Mouse (Mus musculus): ENCODE data around the gene Cd300ld3. TPM values are rescaled to one million over a fixed set of nuclear protein-coding genes. Genes with fewer than 3 reads are reported as not detected.

Gene Cd300ld3
- 1 to 10 TPM; 3.9 to 4.7 TPM for total RNA-seq (2021)
- long read RNA-seq, experiment 1: 0 reads
- long read RNA-seq, experiment 2: 0 reads

- DNase-seq (ENCODE audit: low spot score in 2 of 2): no peak
Observed at GRCm38 (mm10) chr11:115048259-115048658, at the start of gene Cd300ld3. Gene Cd300ld3 (minus strand): TSS chr11:115048409.

DNA sequence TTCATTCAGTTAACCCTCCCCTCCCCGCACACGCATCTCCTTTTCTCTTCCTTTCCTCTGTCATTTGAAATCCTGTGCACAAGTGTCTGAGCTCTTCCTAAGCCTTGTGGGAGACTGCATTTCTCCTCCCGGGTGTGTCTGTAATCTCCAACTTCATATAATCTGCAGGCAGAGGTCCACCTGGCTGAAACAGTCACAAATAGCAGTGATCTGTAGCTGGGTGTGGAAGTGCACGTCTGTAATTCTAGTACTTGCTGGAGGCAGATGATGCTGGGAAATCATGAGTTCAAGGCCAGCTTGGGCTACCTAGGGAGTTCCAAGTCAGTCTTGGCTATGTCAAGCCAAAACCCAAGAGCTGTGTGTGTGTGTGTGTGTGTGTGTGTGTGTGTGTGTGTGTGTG is 43.9 kb upstream of the Cd300ld3 start:
- no peak for DNase-seq (ENCODE audit: low spot score in 2 of 2)

GRCm38 (mm10) chr11:115091362-115091901 is 43.2 kb upstream of the Cd300ld3 start, which contains the start of gene Rab37:
Gene Rab37 (plus strand): TSS chr11:115091431.
- DNase-seq (ENCODE audit: low spot score in 2 of 2): no peak

- no peak for DNase-seq (ENCODE audit: low spot score in 2 of 2)
Observed at GRCm38 (mm10) chr11:115089853-115090252, 41.6 kb upstream of the Cd300ld3 start.

- DNase-seq (ENCODE audit: low spot score in 2 of 2): no peak
Observed at GRCm38 (mm10) chr11:115086213-115086612, 38.0 kb upstream of the Cd300ld3 start.

- no peak for DNase-seq (ENCODE audit: low spot score in 2 of 2)
Observed at GRCm38 (mm10) chr11:115085064-115085463, 36.9 kb upstream of the Cd300ld3 start.

- DNase-seq (ENCODE audit: low spot score in 2 of 2): no peak
Observed at GRCm38 (mm10) chr11:115084595-115084994, 36.4 kb upstream of the Cd300ld3 start.

- DNase-seq (ENCODE audit: low spot score in 2 of 2): peak; percentile 54 to 76
Observed at GRCm38 (mm10) chr11:115083376-115084139, 35.3 kb upstream of the Cd300ld3 start.

DNA sequence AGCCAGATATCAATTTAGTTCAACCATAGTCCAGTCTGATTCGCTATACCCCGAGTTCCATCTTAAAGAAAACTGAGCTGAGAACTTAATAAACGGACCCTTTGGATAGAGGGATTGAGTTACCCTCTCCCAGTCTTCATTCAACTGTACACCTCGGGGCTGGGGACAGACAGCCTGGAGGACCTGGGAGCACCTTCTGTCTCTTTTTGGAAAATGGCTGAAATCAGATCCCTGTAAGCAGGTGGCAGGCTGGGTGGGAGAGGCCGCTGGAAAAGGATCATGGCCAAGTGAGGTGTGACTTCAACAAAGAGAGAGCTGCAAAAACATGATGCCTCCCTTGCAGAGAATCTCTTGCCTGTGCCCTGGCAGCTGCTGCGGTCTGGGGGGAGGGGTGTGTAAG is 34.0 kb upstream of the Cd300ld3 start:
- no peak for DNase-seq (ENCODE audit: low spot score in 2 of 2)

DNA sequence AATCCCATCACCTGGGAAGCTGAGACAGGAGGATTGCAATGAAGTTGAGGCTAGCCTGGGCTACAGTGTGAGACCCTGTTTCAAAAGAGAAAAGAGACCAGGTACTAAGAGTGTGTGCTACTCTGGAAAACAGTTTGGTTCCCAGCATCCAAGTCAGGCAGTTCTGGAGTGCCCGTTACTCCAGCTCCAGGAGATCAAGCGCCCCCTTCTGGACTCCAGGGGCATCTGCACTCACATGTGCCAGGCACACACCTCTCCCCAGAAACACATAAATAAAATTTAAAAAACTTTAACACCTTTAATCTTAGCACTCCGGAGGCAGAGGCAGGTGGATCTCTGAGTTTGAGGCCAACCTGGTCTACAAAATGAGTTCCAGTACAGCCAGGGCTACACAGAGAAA is 33.2 kb upstream of the Cd300ld3 start:
- no peak for DNase-seq (ENCODE audit: low spot score in 2 of 2)

- DNase-seq (ENCODE audit: low spot score in 2 of 2): peak in 1 of 2 experiments; percentile 30
Observed at GRCm38 (mm10) chr11:115080886-115081285, 32.7 kb upstream of the Cd300ld3 start.

DNA sequence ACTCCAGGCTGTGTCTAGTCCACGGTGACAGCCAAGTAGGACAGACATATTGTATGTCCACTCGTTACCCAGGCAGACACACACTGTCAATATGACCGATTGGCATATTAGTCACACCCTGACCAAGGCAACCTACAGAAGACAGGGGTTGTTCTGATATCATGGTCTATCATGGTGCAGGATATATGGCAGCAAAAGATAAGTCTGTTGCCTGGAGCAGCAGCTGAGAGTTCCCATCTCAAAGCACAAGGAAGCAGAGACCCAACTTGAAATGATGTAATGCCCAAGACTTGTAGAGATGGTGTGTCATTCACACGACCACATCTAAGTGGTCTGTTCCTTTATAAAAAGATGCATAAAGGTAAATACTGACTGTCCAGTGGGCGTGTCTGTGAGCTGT is 30.5 kb upstream of the Cd300ld3 start:
- DNase-seq (ENCODE audit: low spot score in 2 of 2): no peak

- DNase-seq (ENCODE audit: low spot score in 2 of 2): no peak
Observed at GRCm38 (mm10) chr11:115077436-115077835, 29.2 kb upstream of the Cd300ld3 start.

GRCm38 (mm10) chr11:115075859-115076258 is 27.6 kb upstream of the Cd300ld3 start:
- no peak for DNase-seq (ENCODE audit: low spot score in 2 of 2)

- DNase-seq (ENCODE audit: low spot score in 2 of 2): no peak
Observed at GRCm38 (mm10) chr11:115075407-115075806, 27.2 kb upstream of the Cd300ld3 start.

- DNase-seq (ENCODE audit: low spot score in 2 of 2): no peak
Observed at GRCm38 (mm10) chr11:115073002-115073401, 24.8 kb upstream of the Cd300ld3 start.

GRCm38 (mm10) chr11:115071631-115072294 is 23.6 kb upstream of the Cd300ld3 start:
- DNase-seq (ENCODE audit: low spot score in 2 of 2): peak in 1 of 2 experiments; percentile 45

DNA sequence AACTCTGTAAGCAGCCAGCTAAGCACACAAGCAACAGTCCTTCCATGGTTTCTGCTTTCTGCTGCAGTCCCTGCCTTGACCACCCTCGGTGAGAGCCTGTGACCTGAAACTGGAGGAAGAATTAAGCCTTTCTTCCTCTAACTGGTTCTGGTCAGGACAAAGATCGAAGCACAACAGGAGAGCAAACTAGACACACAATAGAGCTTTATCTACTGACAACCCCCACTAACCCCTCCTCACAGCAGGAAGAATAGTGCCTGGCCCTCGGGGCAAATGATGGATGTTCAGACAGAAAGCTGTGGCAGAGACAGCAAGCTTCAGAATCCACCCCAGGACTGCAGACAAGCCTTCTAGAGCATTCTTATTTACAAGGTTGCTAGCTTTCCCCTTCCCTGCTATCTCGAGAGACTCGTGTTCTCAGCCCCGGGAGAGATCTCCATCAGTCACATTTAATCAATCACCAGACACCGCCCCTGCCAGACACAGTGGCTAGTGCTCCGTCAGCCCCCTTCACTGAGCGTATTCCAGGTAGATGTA is 22.9 kb upstream of the Cd300ld3 start:
- no peak for DNase-seq (ENCODE audit: low spot score in 2 of 2)

GRCm38 (mm10) chr11:115066768-115067167 is 18.6 kb upstream of the Cd300ld3 start:
- DNase-seq (ENCODE audit: low spot score in 2 of 2): no peak

- DNase-seq (ENCODE audit: low spot score in 2 of 2): no peak
Observed at GRCm38 (mm10) chr11:115062077-115062476, 13.9 kb upstream of the Cd300ld3 start, which contains the start of gene Cd300e. Gene Cd300e (minus strand): TSS chr11:115062177.

DNA sequence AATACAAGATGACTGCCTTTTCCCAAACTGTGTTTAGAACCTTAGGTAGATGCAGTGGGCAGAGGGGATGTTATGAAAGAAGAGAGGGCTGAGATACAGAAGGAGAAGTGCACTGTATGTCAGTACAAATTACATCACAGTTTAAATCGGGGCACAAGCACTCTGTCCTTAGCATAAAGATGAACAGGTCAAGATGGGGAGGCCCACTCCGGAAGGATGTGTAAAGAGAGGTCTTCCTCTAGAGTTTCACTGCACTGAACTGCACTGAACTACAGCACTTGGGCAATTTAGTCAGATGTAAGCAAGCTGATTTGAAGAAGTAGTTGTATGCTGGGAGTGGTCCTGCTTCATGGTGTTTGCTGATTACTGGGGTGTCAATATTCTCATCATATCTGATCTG is 11.6 kb upstream of the Cd300ld3 start:
- DNase-seq (ENCODE audit: low spot score in 2 of 2): no peak

DNA sequence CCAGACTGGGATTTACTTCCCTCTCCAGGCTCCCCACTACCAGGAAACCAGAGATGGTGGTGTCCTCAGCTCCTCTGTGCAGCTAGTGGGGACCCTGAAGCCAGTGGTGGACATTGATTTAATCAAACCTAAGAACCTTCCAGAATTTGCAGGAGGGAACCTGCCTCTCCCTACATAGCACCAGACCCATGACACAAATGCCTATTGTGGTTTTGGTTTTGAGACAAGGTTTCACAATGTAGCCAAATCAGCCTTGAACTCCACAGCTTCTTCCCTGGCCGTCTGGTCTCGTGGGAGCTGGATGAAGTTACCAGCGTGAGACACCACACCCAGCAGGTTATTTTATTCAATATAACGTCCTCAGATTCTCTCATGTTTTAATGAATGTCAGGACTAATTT is 10.5 kb upstream of the Cd300ld3 start:
- no peak for DNase-seq (ENCODE audit: low spot score in 2 of 2)

Data from gastrocnemius, postnatal 4 days (tissue).